Mouse (Mus musculus) liver, postnatal 0 days (tissue): Measurements from ENCODE around the gene Sipa1l2. TPM values are rescaled to one million over a fixed set of nuclear protein-coding genes. Genes with fewer than 3 reads are reported as not detected.

ENCODE experiments used
- ATAC-seq: fragments of 200-750 bp; cut with Nextera tagmentation; 2 replicates; pipeline ENCODE4 v1.8.0; 2017; ENCODE audit warnings: mild to moderate bottlenecking, moderate library complexity
- DNase-seq: peaks from one replicate; pipeline ENCODE4 v3.0.0-alpha.2; 2016
- H3K27ac ChIP-seq: fragments of 300-500 bp; sonication (generic); 2 replicates; pipeline ENCODE4 v1.5.1; 2014; ENCODE audit warnings: antibody characterized with exemption, moderate library complexity, mild to moderate bottlenecking, low read depth
- H3K27me3 ChIP-seq: fragments of 300-500 bp; sonication (generic); 2 replicates; pipeline ENCODE4 v1.6.1; 2014; ENCODE audit warnings: low read length, control low read depth, mixed read lengths; ENCODE audit not compliant: insufficient read depth
- H3K36me3 ChIP-seq: fragments of 300-500 bp; sonication (generic); replicated peaks from 2 replicates; pipeline ENCODE4 v1.6.1; 2014; ENCODE audit warnings: mild to moderate bottlenecking, control low read depth, low read length, moderate library complexity, mixed read lengths; ENCODE audit not compliant: insufficient read depth
- H3K4me1 ChIP-seq: fragments of 300-500 bp; sonication (generic); 2 replicates; pipeline ENCODE4 v1.6.1; 2014; ENCODE audit warnings: antibody characterized with exemption, mild to moderate bottlenecking, control low read depth; ENCODE audit not compliant: insufficient read depth
- H3K4me2 ChIP-seq: fragments of 300-500 bp; sonication (generic); 2 replicates; pipeline ENCODE4 v1.6.1; 2014; ENCODE audit warnings: low read depth, mild to moderate bottlenecking, low read length, moderate library complexity, mixed read lengths
- H3K4me3 ChIP-seq: fragments of 300-500 bp; sonication (generic); 2 replicates; pipeline ENCODE4 v1.5.1; 2014; ENCODE audit warnings: low read depth, low read length
- H3K9ac ChIP-seq: fragments of 300-500 bp; sonication (generic); replicated peaks from 2 replicates; pipeline ENCODE4 v1.6.1; 2014; ENCODE audit warnings: mild to moderate bottlenecking, moderate library complexity
- H3K9me3 ChIP-seq: fragments of 300-500 bp; sonication (generic); 2 replicates; pipeline ENCODE4 v1.6.1; 2016; ENCODE audit warnings: mild to moderate bottlenecking, control low read depth, low read length, mixed read lengths
- CTCF ChIP-seq: sonication (generic); IDR thresholded peaks from 2 replicates; pipeline ENCODE4 v1.5.1; 2016; ENCODE audit warnings: antibody characterized with exemption, low read depth
- EP300 ChIP-seq: IDR thresholded peaks from 2 replicates; pipeline ENCODE4 v1.6.1; 2016; ENCODE audit warnings: antibody characterized with exemption, low read depth, mild to moderate bottlenecking
- WGBS: fragments of 180-500 bp; shearing (Covaris S2); extraction: QIAGEN DNeasy Blood & Tissue Kit; methylation state at CpG from one replicate; pipeline ENCODE4 v1.1.7; 2014; ENCODE audit not compliant: insufficient replicate concordance; 5-methylcytosine and 5-hydroxymethylcytosine counted together
- polyA plus RNA-seq: library from polyadenylated mRNA; unstranded; fragments of >200 nt; fragmentation: Nextera tagmentation; extraction: Ambion mirVana; gene quantifications from 2 replicates; pipeline ENCODE4 v1.2.1, GENCODE M21; 2015

The Sipa1l2 gene
- polyA plus RNA-seq, 1 experiment from 2014 or later = 0.47 TPM

GRCm38 (mm10) chr8:125502828-125503227, 66.8 kb downstream of the Sipa1l2 start:
- no peaks in the 10 kb centered on the region for H3K9me3 ChIP-seq
- peaks cover 5% of the 10 kb centered on the region; the same call in 1 of the 2 replicates for H3K4me1 ChIP-seq
- ATAC-seq = no peak
- no peak for DNase-seq
- no peak overlapping the region for H3K9ac ChIP-seq
- H3K27ac ChIP-seq = no peak overlapping the region
- no peaks in the 10 kb centered on the region for H3K27me3 ChIP-seq
- H3K4me2 ChIP-seq = no peak overlapping the region
- 54% methylated on average over 3 of the region's 3 CpGs for WGBS
- H3K36me3 ChIP-seq = no peaks in the 10 kb centered on the region
- TF ChIP-seq EP300 = no peak
- no peak for TF ChIP-seq CTCF
- no peak overlapping the region for H3K4me3 ChIP-seq

- no peak for DNase-seq
- H3K9ac ChIP-seq = no peak overlapping the region
Measured at GRCm38 (mm10) chr8:125500005-125500404, 69.6 kb downstream of the Sipa1l2 start.

GRCm38 (mm10) chr8:125498508-125498907, 71.1 kb downstream of the Sipa1l2 start:
- H3K9ac ChIP-seq = no peak overlapping the region
- H3K27ac ChIP-seq = no peak overlapping the region
- H3K4me3 ChIP-seq = no peak overlapping the region
- no peaks in the 10 kb centered on the region for H3K27me3 ChIP-seq
- no peaks in the 10 kb centered on the region for H3K9me3 ChIP-seq
- H3K4me2 ChIP-seq = no peak overlapping the region
- no peaks in the 10 kb centered on the region for H3K36me3 ChIP-seq
- ATAC-seq (no peak), DNase-seq (no peak)
- H3K4me1 ChIP-seq = peaks cover 2% of the 10 kb centered on the region
- TF ChIP-seq EP300 (no peak), CTCF (no peak)
- WGBS = 48% methylated on average over 10 of the region's 10 CpGs

More at GRCm38 (mm10) chr8:125500005-125500404, 69.6 kb downstream of the Sipa1l2 start:
- H3K36me3 ChIP-seq = no peaks in the 10 kb centered on the region
- no peak overlapping the region for H3K4me3 ChIP-seq
- WGBS = 71% methylated on average over 5 of the region's 5 CpGs
- H3K27me3 ChIP-seq = no peaks in the 10 kb centered on the region
- TF ChIP-seq CTCF (no peak), EP300 (no peak)
- H3K4me2 ChIP-seq = no peak overlapping the region
- no peak overlapping the region for H3K27ac ChIP-seq
- H3K4me1 ChIP-seq = peaks cover 7% of the 10 kb centered on the region; the same call in 1 of the 2 replicates
- no peak for ATAC-seq
- no peaks in the 10 kb centered on the region for H3K9me3 ChIP-seq

- WGBS = 71% methylated on average over 2 of the region's 2 CpGs
- ATAC-seq (no peak), DNase-seq (no peak)
- H3K27ac ChIP-seq = no peak overlapping the region
- no peak overlapping the region for H3K4me2 ChIP-seq
- peaks cover 5% of the 10 kb centered on the region for H3K4me1 ChIP-seq
- H3K9ac ChIP-seq = no peak overlapping the region
- no peaks in the 10 kb centered on the region for H3K27me3 ChIP-seq
- peaks cover 5% of the 10 kb centered on the region; the same call in 1 of the 2 replicates for H3K36me3 ChIP-seq
- H3K9me3 ChIP-seq = no peaks in the 10 kb centered on the region
- H3K4me3 ChIP-seq = no peak overlapping the region
- TF ChIP-seq EP300 = no peak
- no peak for TF ChIP-seq CTCF
Measured at GRCm38 (mm10) chr8:125495545-125495944, 74.1 kb downstream of the Sipa1l2 start.

GRCm38 (mm10) chr8:125493254-125493815, 76.3 kb downstream of the Sipa1l2 start:
- Histone ChIP-seq H3K9ac (no peak overlapping the region), H3K4me1 (peaks cover 5% of the 10 kb centered on the region), H3K4me3 (no peak overlapping the region), H3K27ac (no peak overlapping the region), H3K36me3 (peaks cover 5% of the 10 kb centered on the region; the same call in 1 of the 2 replicates), H3K9me3 (no peaks in the 10 kb centered on the region), H3K27me3 (no peaks in the 10 kb centered on the region), H3K4me2 (no peak overlapping the region)
- TF ChIP-seq EP300 = no peak
- no peak for TF ChIP-seq CTCF
- ATAC-seq (no peak), DNase-seq (no peak)
- 38% methylated on average over 6 of the region's 6 CpGs for WGBS

GRCm38 (mm10) chr8:125492416-125492815, 77.2 kb downstream of the Sipa1l2 start:
- ATAC-seq (no peak), DNase-seq (no peak)
- 70% methylated on average over 11 of the region's 11 CpGs for WGBS
- H3K4me1 ChIP-seq = peaks cover 5% of the 10 kb centered on the region
- no peak overlapping the region for H3K27ac ChIP-seq
- no peak overlapping the region for H3K4me2 ChIP-seq
- H3K9ac ChIP-seq = no peak overlapping the region
- no peaks in the 10 kb centered on the region for H3K27me3 ChIP-seq
- no peak overlapping the region for H3K4me3 ChIP-seq
- no peaks in the 10 kb centered on the region for H3K9me3 ChIP-seq
- peaks cover 5% of the 10 kb centered on the region; the same call in 1 of the 2 replicates for H3K36me3 ChIP-seq
- no peak for TF ChIP-seq EP300
- no peak for TF ChIP-seq CTCF

GRCm38 (mm10) chr8:125488747-125489146, 80.9 kb downstream of the Sipa1l2 start:
- Histone ChIP-seq H3K27me3 (no peaks in the 10 kb centered on the region), H3K4me3 (no peak overlapping the region), H3K9ac (no peak overlapping the region), H3K9me3 (no peaks in the 10 kb centered on the region), H3K4me1 (0 out of 2 replicates have a peak, but pooled peaks cover 3% of the 10 kb centered on the region), H3K27ac (no peak overlapping the region), H3K36me3 (peaks cover 5% of the 10 kb centered on the region; the same call in 1 of the 2 replicates), H3K4me2 (no peak overlapping the region)
- 54% methylated on average over 1 of the region's 1 CpGs for WGBS
- no peak for ATAC-seq
- DNase-seq = no peak
- no peak for TF ChIP-seq CTCF
- no peak for TF ChIP-seq EP300
